Mouse (Mus musculus) adrenal gland (tissue): ENCODE data around the gene Grap.

Source experiments
- intact Hi-C: fragments of 180-260 bp; cut with DNase I; formaldehyde crosslinking; loops from one replicate; pipeline ENCODE4 v1.15.1; 2025

The Grap gene

GRCm38 (mm10) chr11:61655649-61656048 lies 2.6 kb downstream of the Grap start:
- intact Hi-C loops: no loop called here

GRCm38 (mm10) chr11:61656148-61656850 lies 3.2 kb downstream of the Grap start:
- intact Hi-C loops: no loop called here

- intact Hi-C loops: no loop called here
Observed at GRCm38 (mm10) chr11:61657432-61657831, 4.4 kb downstream of the Grap start.

- intact Hi-C loops: no loop called here
Observed at GRCm38 (mm10) chr11:61658360-61658922, 5.4 kb downstream of the Grap start.

- intact Hi-C loops: no loop called here
Observed at GRCm38 (mm10) chr11:61659011-61659858, 6.2 kb downstream of the Grap start.

- intact Hi-C loops: no loop called here
Observed at GRCm38 (mm10) chr11:61660001-61660400, 6.9 kb downstream of the Grap start.

GRCm38 (mm10) chr11:61660806-61661392 lies 7.8 kb downstream of the Grap start:
- intact Hi-C loops: no loop called here

GRCm38 (mm10) chr11:61662189-61662588 lies 9.1 kb downstream of the Grap start:
- intact Hi-C loops: no loop called here

- intact Hi-C loops: no loop called here
Observed at GRCm38 (mm10) chr11:61665401-61665800, 12.3 kb downstream of the Grap start.

GRCm38 (mm10) chr11:61665991-61666799 lies 13.1 kb downstream of the Grap start:
- intact Hi-C loops: loop anchor here (2.0 kb wide), 1 partner anchor 47 kb away; no protein-coding TSS in a partner anchor

- intact Hi-C loops: loop anchor here (2.0 kb wide), 1 partner anchor 46 kb away; no protein-coding TSS in a partner anchor
Observed at GRCm38 (mm10) chr11:61667248-61667647, 14.2 kb downstream of the Grap start.

GRCm38 (mm10) chr11:61667782-61668181 lies 14.7 kb downstream of the Grap start:
- intact Hi-C loops: loop anchor here (2.0 kb wide), 1 partner anchor 45 kb away; no protein-coding TSS in a partner anchor

- intact Hi-C loops: no loop called here
Observed at GRCm38 (mm10) chr11:61669492-61670490, 16.7 kb downstream of the Grap start.

GRCm38 (mm10) chr11:61671781-61672383 lies 18.8 kb downstream of the Grap start:
- intact Hi-C loops: no loop called here

GRCm38 (mm10) chr11:61673686-61674085 lies 20.6 kb downstream of the Grap start:
- intact Hi-C loops: no loop called here

- intact Hi-C loops: no loop called here
Observed at GRCm38 (mm10) chr11:61674151-61674838, 21.2 kb downstream of the Grap start.

- intact Hi-C loops: no loop called here
Observed at GRCm38 (mm10) chr11:61674839-61675159, 21.7 kb downstream of the Grap start.

GRCm38 (mm10) chr11:61675332-61675731 lies 22.3 kb downstream of the Grap start:
- intact Hi-C loops: no loop called here
